Mouse (Mus musculus) layer of hippocampus, adult 2 months (tissue): ENCODE measurements at regions not wholly inside any gene's neighbourhood (a gene's known extent, or its start where the extent isn't known, plus 50 kb on each side); places are given as distances from the start of the nearest gene placed in this dataset.

Source experiments
- DNase-seq, 2 experiments: peaks; one replicate each; pipeline ENCODE4 v3.0.0; 2022; ENCODE audit warnings: low spot score in 2 of 2
- H3K27ac ChIP-seq: fragments of 200-600 bp; 2 replicates; pipeline ENCODE4 v1.8.1; 2022
- H3K4me3 ChIP-seq: fragments of 200-600 bp; 2 replicates; pipeline ENCODE4 v1.8.1; 2022; ENCODE audit warnings: mild to moderate bottlenecking
- CTCF ChIP-seq: fragments of 200-600 bp; conservative IDR thresholded peaks from 2 replicates; pipeline ENCODE4 v1.8.1; 2022; ENCODE audit warnings: antibody characterized with exemption, mild to moderate bottlenecking, moderate library complexity

- H3K27ac ChIP-seq: peak overlapping the region; percentile 11; the same call in 1 of the 2 replicates
- DNase-seq: no peak
- TF ChIP-seq CTCF: no peak
These were observed 55.9 kb upstream of the Ufm1 start for GRCm38 (mm10) chr3:53919541-53919940.

GRCm38 (mm10) chr3:53917960-53918359, 54.3 kb upstream of the Ufm1 start:
- no peak overlapping the region for H3K4me3 ChIP-seq
- no peak for TF ChIP-seq CTCF
- DNase-seq: no peak
- H3K27ac ChIP-seq: no peak overlapping the region

More at GRCm38 (mm10) chr3:53919541-53919940, 55.9 kb upstream of the Ufm1 start:
- H3K4me3 ChIP-seq: no peak overlapping the region

DNA sequence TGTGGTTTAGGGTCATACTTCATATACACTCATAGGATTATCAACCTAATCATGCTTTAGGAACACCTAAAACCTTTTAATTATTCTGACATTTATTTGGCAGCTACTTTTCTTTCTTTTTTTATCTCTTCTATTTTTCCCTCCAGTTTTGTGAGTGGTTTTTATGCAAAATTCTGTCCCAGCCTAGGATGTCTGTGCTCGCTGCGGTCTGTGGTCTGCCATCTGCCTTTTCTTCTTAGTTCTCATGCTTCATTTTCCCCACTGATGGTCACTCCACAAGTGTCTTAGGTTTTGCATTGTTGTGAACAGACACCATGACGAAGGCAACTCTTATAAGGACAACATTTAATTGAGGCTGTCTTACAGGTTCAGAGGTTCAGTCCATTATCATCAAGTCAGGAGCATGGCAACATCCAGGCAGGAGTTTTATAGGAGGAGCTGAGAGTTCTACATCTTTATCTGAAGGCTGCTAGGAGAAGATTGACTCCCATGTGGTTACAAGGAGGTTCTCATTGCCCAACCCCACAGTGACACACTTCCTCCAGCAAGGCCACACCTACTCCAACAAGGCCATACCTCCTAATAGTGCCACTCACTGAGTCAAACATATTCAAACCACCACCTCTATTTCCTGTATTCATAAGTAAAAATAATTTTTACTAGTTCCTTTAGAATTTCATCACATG, 50.5 kb upstream of the Ufm1 start:
- H3K27ac ChIP-seq: no peak overlapping the region
- DNase-seq: no peak
- no peak overlapping the region for H3K4me3 ChIP-seq
- TF ChIP-seq CTCF: no peak
